Mouse (Mus musculus) small intestine, adult 10 weeks (tissue): ENCODE data around the gene Jmjd8. TPM values are rescaled to one million over a fixed set of nuclear protein-coding genes. Genes with fewer than 3 reads are reported as not detected.

Experiments
- polyA plus RNA-seq: library from polyadenylated mRNA; stranded (reverse); fragments of 350-450 nt; fragmentation: Illumina TruSeq; extraction: RNeasy Lipid Tissue Mini Kit (QIAGEN cat#74804); gene quantifications from one replicate; pipeline ENCODE4 v1.2.3, GENCODE M21; 2014; ENCODE audit warnings: low replicate concordance

The Jmjd8 gene
- polyA plus RNA-seq: 1.8 TPM

DNA sequence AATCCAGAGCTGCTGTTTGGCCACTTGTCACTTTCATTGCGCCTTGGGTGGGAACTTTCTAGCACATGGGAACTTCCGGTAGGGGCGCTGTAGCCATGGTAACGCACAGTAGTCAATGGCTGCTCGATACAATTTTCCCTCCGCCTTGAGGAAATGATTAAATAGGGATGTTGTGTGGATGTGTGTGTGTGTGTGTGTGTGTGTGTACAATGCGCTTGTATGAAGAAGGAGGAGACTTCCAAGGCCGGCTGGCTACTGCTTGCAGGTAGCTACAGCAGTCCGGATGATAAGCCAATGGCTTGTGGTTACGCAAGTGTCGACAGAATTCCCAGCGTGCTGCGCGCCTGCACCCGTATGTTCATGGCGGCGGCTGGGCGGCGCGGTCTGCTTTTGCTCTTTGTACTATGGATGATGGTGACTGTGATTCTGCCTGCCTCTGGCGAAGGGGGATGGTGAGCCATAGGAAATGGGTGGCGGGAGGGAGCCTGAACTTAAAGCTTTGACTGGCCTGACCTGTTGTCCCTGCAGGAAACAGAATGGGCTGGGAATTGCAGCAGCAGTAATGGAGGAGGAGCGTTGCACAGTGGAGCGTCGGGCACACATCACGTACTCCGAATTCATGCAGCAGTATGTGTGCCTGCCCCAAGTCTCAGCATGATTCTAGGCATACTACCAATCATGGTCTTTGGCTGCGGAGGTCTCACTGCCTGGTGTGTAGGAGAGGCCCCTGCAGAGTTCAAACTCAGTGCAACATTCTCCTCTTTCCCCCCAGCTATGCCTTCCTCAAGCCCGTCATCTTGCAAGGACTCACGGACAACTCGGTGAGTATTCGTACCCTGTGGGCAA, at the start of gene Jmjd8:
Gene Jmjd8 (plus strand): TSS at position 156 of the 846 bp plus-strand sequence.

DNA sequence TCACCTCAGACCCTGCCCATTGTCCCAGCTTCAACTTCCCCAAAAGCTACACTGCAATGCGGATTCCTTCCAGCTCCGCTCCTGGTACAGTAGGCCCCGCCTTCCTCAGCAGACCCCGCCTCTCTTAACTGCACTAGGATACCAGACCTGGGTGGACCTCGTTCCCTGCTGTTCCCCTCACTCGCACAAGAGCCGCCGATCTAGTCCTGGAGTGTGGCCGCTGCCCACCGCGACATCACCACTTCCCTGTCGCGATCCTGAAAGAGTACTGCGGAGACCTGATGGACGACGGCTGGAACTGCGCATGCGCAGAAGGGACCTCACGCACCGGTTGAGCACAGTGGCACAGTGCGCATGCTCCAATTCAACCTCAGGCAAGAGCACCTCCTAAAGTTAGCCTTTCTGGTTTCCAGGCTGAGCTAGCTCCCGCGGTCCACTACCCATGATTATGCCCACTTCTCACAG, 43.4 kb upstream of the Jmjd8 start, which contains the start of gene Haghl:
Gene Haghl (minus strand): TSS at position 393 of the 465 bp plus-strand sequence.

GRCm38 (mm10) chr17:25786280-25786679, 42.4 kb upstream of the Jmjd8 start, which contains the start of gene Ccdc78:
Gene Ccdc78, plus strand, starts transcription at chr17:25786580.

GRCm38 (mm10) chr17:25792615-25793014, 36.1 kb upstream of the Jmjd8 start, which contains the start of gene Fam173a:
Gene Fam173a, minus strand, starts transcription at chr17:25792901.

DNA sequence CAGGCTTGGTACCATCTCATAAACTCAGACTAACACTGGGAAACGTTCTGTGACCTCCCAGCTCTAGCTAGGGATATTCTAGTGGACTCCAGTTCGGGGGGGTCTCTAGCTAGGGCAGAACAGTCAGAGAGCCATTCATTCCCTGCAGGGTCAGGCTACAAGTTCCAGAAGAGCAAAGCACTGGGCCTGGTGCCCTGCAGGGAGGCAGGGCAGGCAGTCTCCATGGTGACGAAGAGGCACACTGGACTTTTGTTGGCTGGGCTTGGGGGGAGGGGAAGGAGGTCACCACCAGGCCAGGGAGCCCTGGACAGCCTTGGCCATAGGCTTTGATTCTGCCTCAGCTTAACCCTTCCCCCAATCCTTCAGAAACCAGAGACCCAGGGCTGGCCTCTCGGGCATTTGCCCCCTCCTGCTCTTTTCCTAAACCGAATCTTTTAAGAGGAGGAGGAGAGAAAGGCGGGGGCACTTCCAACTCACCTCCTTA, 33.0 kb upstream of the Jmjd8 start, which contains the start of gene AC134908.4:
Gene AC134908.4 (minus strand): TSS at position 51 of the 484 bp plus-strand sequence.

DNA sequence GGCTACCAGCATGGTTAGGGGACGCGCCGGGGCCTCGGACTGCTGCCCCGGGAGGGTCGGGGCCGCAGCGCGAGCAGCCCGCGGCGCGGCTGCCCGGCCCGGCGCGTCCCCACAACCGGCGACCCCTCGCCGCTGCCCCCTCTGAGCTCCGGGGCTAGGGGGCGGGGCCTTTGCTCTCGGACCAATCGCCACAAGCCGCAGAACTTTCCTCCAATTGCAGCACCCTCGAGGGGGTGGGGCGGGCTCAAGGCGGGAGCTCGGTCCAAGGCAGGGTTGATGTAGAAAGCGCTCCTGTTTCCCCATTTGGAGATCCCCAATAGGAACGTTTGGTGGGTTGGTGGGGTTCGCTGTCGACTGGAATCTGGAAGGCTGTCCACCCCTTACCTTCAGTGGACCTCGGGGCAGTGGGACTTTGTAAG, 31.7 kb upstream of the Jmjd8 start, which contains the start of gene Metrn:
Gene Metrn (minus strand): TSS at position 186 of the 419 bp plus-strand sequence.

DNA sequence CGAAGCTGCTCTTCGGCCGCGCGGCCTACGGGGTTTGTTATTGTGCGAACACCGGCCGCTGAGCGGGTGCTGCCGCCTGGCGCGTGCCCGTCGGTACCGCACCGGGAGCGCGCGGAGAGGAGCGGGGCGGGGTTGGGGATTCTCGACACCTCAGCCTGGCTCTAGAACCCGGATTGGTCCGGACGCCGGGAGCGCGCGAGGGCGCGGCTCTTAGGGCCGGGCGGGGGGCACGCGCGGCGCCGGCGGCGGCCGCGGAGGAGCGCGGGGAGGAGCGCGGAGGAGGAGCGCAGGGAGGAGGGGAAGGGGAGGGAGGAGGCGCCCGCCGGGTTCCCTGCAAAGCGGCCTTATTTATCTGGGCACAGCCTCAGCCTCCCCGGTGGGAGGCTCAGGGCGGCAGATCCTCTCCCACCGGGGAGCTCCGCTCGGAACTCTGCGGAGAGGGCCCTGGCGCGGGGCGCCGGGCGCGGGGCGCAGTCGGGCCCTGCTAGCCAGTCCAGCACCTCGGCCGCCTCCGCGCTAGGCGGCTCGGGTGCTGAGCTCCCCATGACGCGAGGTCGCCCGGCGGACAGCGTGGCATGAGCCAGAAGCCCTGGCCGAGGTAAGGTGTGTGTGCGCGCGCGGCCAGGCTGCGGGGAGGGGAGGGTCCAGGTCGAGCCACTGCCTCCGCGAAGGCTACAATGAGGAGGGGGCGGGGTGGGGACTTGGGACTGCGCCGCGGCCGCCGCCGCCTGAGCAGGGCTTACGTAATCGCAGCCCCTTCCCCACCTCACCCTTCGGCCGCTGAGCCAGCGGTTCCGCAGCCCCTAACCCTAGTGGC, 19.7 kb upstream of the Jmjd8 start, which contains the start of gene Fbxl16:
Gene Fbxl16 (plus strand): TSS at position 297 of the 817 bp plus-strand sequence.

GRCm38 (mm10) chr17:25823452-25823851, 5.2 kb upstream of the Jmjd8 start, which contains the start of gene Wdr24:
Gene Wdr24, plus strand, starts transcription at chr17:25823627.

DNA sequence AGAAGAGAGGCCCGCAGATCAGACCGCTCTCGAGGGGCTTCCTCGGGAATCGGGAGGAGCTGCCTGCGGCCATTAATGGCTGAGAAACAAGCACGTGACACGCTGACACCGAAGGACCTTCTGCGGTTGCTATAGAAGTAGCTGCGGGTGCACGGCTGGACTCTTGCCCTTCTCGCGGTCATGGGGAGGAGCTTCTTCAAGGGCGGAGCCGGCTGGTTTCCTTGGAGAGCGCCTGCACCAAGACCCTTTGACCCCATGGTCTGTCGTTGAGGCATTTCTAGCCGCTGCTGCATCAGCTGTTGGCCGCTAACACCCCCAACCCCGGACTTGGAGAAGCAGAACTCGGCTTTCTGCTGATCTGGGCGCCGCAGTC, 4.6 kb downstream of the Jmjd8 start, which contains the start of gene Stub1:
Gene Stub1 (minus strand): TSS at position 114 of the 373 bp plus-strand sequence.

GRCm38 (mm10) chr17:25837076-25837410, 8.4 kb downstream of the Jmjd8 start, which contains the start of gene Rhbdl1:
Gene Rhbdl1, minus strand, starts transcription at chr17:25837295.

GRCm38 (mm10) chr17:25841117-25841880, 12.6 kb downstream of the Jmjd8 start, which contains the start of gene Gm20683:
Gene Gm20683, minus strand, starts transcription at chr17:25841763.

DNA sequence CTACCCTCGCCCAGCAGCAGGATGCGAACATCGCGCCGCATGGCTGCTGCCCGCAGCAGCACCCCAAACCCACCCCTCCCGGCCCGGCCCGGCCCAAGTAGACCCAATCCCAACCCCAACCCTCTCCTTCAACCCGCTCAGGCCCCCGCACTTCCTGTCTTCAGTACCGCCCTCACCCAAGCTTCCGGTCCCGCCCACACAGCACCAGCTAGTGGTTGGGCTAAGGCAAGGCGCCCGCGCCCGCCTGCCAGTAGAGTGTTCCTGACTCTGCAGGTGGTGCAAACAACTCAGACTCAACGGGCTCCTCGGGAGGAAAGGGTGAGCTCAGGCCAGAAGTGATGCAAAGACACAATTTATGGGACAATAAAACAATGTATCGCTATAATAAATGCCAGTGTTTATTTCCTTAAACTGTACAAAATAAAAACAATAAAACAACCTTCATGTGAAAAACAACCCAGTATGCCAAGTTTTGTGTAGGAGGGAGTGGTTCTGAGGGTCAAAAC, 15.8 kb downstream of the Jmjd8 start, which contains the start of gene Rhot2:
Gene Rhot2 (minus strand): TSS at position 456 of the 506 bp plus-strand sequence.

DNA sequence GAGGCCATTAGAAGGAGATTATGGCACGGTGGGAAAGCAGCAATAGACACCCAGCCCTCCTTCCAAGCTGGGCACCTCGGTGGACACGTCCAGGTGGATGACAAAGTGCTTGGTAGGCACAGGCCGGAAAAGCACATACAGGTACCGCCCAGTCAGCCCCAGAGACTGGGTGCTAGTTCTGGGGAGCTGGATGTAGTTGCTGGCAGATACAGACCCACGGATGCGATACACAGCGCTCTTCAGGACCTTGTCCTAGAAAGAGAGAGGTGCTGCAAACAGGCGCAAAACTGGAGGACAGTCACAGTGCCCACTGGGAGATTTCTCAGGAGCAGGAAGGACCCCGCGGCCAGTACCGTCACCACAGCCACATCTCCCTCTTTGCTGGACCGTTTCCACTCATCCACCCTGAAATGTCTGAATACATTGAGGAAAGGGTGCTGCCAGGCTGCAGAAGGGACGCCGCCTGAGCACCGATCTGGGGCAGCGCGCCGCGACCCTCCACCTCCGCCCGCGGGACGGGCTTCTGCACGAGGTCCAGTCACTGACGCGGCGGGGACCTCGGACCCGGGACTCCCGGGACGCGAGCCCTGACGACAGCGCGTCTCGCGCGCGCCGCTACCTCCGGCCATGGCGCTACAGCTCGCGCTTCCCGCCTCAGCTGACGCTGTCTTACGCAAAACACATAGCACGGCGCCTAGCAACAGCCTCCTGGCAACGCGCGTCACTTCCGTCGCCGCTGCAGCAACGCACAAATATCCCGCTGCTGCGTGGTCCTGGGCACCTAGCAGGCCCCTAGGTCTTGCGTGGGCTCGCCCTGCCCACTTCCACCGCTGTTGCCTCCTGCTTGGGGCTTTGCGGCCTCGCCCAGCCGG, 32.4 kb downstream of the Jmjd8 start, which contains the start of gene Wdr90:
Gene Wdr90 (minus strand): TSS at position 670 of the 872 bp plus-strand sequence.

GRCm38 (mm10) chr17:25868601-25869191, 40.0 kb downstream of the Jmjd8 start, which contains the start of gene Mcrip2:
Gene Mcrip2, minus strand, starts transcription at chr17:25868764.

GRCm38 (mm10) chr17:25874721-25875170, 46.1 kb downstream of the Jmjd8 start, which contains the start of gene Mettl26:
Gene Mettl26, plus strand, starts transcription at chr17:25875074.

DNA sequence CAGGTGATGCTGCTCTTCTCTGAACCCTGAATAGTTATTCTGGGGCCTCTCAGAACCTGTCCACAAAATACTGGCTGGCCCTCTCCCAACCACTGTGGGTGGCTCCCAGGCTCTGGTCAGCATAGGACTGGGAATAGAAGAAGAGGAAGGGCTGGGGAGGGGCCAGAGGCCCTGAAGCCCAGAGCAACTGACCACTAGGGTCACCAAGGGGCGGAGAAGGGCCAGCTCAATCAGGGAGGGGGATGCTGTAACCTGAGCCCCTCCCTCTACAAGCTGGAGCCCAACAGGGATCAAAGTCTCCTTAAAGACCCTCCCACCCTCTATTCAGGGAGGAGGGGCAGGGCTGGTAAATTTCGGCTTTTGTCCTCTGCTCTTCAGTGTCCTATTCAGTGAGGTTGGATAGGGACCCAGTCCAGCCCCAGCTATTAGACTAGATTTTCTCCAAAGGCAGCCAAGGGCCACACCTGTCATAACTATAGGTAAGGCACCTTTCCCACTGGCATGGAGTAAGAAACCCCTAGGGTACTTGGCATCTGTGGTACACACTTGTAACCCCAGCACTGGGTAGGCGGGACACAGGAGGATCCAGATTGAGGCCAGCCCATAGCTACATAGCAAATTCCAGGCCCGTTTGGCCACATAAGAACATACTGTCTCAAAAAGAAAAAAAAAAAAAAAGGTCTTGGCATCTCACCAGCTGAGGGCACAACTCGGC, 51.7 kb downstream of the Jmjd8 start, which contains the start of gene Wfikkn1:
Gene Wfikkn1 (minus strand): TSS at position 663 of the 715 bp plus-strand sequence.

